Mouse (Mus musculus): ENCODE data around the gene Dnm1.

DNA sequence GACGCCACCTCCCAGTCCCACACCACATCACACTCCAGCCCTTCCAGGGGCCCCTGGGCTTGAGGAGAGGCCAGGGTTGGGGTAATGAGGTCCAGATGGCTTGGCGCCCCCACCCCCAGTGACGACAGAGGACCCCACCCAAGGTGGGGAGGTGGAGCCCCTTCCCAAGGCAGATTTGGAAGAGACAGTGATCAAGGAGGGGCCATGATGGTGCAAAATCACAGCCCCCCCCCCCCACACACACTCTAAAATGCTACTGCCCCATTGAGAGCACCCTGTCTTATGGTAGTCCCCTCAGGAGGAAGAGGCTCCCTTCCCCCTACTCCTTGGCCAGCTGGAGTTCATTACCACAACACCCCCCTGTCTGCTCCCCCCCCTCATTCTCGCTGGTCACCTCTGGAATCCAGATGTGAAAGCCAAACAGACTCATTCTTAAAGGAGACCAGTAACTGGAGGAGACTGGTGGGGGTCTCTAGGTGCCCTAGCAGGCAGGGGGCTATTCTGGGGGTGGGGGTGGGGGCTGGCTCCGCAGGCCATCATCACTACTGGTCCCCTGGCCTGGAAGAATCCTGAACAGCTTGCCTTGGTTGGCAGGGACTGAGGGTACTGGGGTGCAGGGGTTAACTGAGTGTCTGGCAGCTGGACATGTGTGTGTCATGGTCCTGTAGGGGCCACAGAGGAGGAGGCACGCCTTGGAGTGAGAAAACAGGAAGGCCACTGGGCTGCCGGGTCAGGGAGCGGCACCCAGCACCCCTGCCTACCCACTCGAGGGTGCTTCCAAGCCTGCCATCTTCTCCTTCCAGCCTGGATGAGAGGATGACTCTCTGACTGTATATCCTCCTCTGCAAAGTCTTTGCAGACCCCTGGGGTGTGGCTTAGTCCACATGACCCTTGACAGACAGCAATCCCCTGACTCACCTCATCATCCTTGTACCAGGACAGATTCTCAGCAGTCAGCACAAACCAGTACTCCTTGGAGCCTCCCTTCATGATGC, 33.3 kb downstream of the Dnm1 start:
- TF ChIP-seq POLR2A (IDR thresholded peaks at IDR 0.05; ENCODE audit: low read depth, low read length) = 0 out of 2 replicates have a peak, but pooled peaks have one; percentile 35
- TF ChIP-seq CTCF (IDR thresholded peaks at IDR 0.05; ENCODE audit: borderline replicate concordance, insufficient read depth, low read length) = no peak
